Mouse (Mus musculus) ES-Bruce4 (cell line): Measurements from ENCODE around the gene Wdr24.

Experiments
- CTCF ChIP-seq: IDR thresholded peaks from one replicate; pipeline ENCODE4 v1.8.1; 2011; ENCODE audit warnings: low read depth, low read length
- EP300 ChIP-seq: IDR thresholded peaks from 2 replicates; pipeline ENCODE4 v1.6.1; 2011; ENCODE audit warnings: low read depth, low read length; ENCODE audit not compliant: insufficient read depth
- POLR2A ChIP-seq: IDR thresholded peaks from one replicate; pipeline ENCODE4 v1.8.1; 2011; ENCODE audit warnings: low read length; ENCODE audit not compliant: insufficient read depth

DNA sequence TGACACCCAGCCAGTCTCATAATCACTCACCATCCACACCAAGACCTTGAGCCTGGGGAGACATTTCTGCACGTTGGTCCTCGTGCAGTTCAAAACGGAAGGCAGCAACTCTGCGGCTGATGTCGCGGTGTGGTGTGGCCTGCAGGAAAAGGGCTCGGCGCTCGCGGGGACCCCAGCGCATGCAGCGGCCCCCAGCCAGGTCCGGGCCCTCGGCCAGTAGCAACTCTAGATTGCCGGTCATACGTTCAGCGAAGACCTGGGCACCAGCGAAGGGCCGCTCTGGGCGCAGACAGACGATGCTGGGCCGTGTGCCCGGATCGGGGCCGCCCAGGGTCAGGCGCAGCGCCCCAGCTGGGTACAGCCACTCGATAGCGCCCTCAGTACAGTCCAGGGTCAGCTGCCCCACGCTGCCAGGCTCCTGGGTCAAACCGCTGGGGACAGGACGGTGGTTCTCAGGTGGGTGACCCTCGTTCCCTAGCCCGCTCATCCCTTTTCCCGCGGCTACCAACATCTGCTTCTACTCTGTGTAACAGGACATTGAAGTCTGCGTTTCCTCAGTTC is 27.1 kb upstream of the Wdr24 start:
- TF ChIP-seq POLR2A (no peak), CTCF (no peak), EP300 (no peak)
